Mouse (Mus musculus) thymus, adult 2 months (tissue): ENCODE data around the gene Cdh13.

Experiments used
- CTCF ChIP-seq: fragments of 200-500 bp; IDR thresholded peaks from 2 replicates; pipeline ENCODE4 v1.5.1; 2012; ENCODE audit warnings: mild to moderate bottlenecking, control low read depth, low read length, moderate library complexity, borderline replicate concordance; ENCODE audit not compliant: control insufficient read depth, poor library complexity, insufficient read depth; ENCODE audit errors: extremely low read depth
- POLR2A ChIP-seq: fragments of 200-500 bp; IDR thresholded peaks from 2 replicates; pipeline ENCODE4 v1.6.1; 2012; ENCODE audit warnings: mild to moderate bottlenecking, low read length, control low read depth, moderate library complexity; ENCODE audit not compliant: control insufficient read depth, poor library complexity, insufficient read depth; ENCODE audit errors: extremely low read depth

DNA sequence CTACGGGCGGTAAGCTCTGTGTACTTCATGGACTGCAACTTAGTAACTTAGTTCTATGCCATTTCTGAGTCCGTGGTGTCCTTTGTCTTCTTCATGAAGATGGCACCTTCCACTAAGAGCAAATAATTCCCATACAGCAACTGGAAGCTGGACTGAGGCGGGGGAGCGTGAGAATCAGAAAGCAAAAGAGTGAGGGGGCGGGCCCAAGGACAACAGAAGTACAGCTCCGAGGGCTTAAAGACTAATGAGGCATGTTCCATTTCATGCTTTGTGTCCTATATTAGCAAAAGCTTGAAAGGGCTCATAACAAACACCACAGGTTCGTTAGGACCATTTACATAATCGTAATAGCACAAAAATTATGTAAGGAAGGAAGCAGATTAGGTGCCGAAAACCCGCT is 618.9 kb downstream of the Cdh13 start:
- TF ChIP-seq POLR2A (no peak), CTCF (no peak)
